Mouse (Mus musculus): ENCODE data around the gene Lrig1. TPM values are rescaled to one million over a fixed set of nuclear protein-coding genes. Genes with fewer than 3 reads are reported as not detected.

The Lrig1 gene
- polyA plus RNA-seq, 1 experiment: 11.2 TPM

- Histone ChIP-seq H3K27me3 (ENCODE audit: control insufficient read depth, insufficient read depth, insufficient read length) (no peaks in the 10 kb centered on the region), H3K4me3 (ENCODE audit: insufficient read depth, poor library complexity, severe bottlenecking) (no peak overlapping the region), H3ac (ENCODE audit: control insufficient read depth, insufficient read length, low read depth) (no peak overlapping the region), H3K79me2 (ENCODE audit: control insufficient read depth, insufficient read depth) (no peaks in the 10 kb centered on the region), H3K36me3 (ENCODE audit: control insufficient read depth, insufficient read depth) (no peaks in the 10 kb centered on the region), H3K79me3 (ENCODE audit: low read depth) (no peaks in the 10 kb centered on the region)
- TF ChIP-seq CTCF (IDR thresholded peaks at IDR 0.05; ENCODE audit: control insufficient read depth, insufficient read depth, insufficient read length) (no peak), USF1 (IDR thresholded peaks at IDR 0.05; ENCODE audit: low read depth) (no peak), CEBPB (IDR thresholded peaks at IDR 0.05; ENCODE audit: low read depth) (no peak), MAX (IDR thresholded peaks at IDR 0.05) (no peak), FOSL1 (IDR thresholded peaks at IDR 0.05; ENCODE audit: insufficient read depth, low read length, poor library complexity, severe bottlenecking) (no peak), MYOD1 (IDR thresholded peaks at IDR 0.05; ENCODE audit: control insufficient read depth, insufficient read length, low read depth) (no peak), MYOG (IDR thresholded peaks at IDR 0.05; ENCODE audit: control insufficient read depth, extremely low read depth, insufficient read length) (no peak)
Measured at GRCm38 (mm10) chr6:94707254-94707653, 7.3 kb upstream of the Lrig1 start.

- Histone ChIP-seq H3K79me3 (ENCODE audit: low read depth) (no peaks in the 10 kb centered on the region), H3K27me3 (ENCODE audit: control insufficient read depth, insufficient read depth, insufficient read length) (no peaks in the 10 kb centered on the region), H3K4me3 (ENCODE audit: insufficient read depth, poor library complexity, severe bottlenecking) (no peak overlapping the region), H3K36me3 (ENCODE audit: control insufficient read depth, insufficient read depth) (no peaks in the 10 kb centered on the region), H3K79me2 (ENCODE audit: control insufficient read depth, insufficient read depth) (no peaks in the 10 kb centered on the region), H3ac (ENCODE audit: control insufficient read depth, insufficient read length, low read depth) (no peak overlapping the region)
- peak; percentile 39 for TF ChIP-seq FOSL1 (IDR thresholded peaks at IDR 0.05; ENCODE audit: insufficient read depth, low read length, poor library complexity, severe bottlenecking)
- TF ChIP-seq MAX (IDR thresholded peaks at IDR 0.05): no peak
- no peak for TF ChIP-seq MYOG (IDR thresholded peaks at IDR 0.05; ENCODE audit: control insufficient read depth, extremely low read depth, insufficient read length)
- TF ChIP-seq CEBPB (IDR thresholded peaks at IDR 0.05; ENCODE audit: low read depth): peak; percentile 71
- no peak for TF ChIP-seq CTCF (IDR thresholded peaks at IDR 0.05; ENCODE audit: control insufficient read depth, insufficient read depth, insufficient read length)
Measured at GRCm38 (mm10) chr6:94705931-94706330, 6.0 kb upstream of the Lrig1 start.

- H3ac ChIP-seq (ENCODE audit: control insufficient read depth, insufficient read length, low read depth): no peak overlapping the region
Measured at GRCm38 (mm10) chr6:94702993-94703392, 3.0 kb upstream of the Lrig1 start.

GRCm38 (mm10) chr6:94701071-94701470 is 1.1 kb upstream of the Lrig1 start:
- H3K36me3 ChIP-seq (ENCODE audit: control insufficient read depth, insufficient read depth): no peaks in the 10 kb centered on the region
- no peaks in the 10 kb centered on the region for H3K27me3 ChIP-seq (ENCODE audit: control insufficient read depth, insufficient read depth, insufficient read length)
- peaks cover 31% of the 10 kb centered on the region for H3K79me2 ChIP-seq (ENCODE audit: control insufficient read depth, insufficient read depth)
- TF ChIP-seq USF1 (IDR thresholded peaks at IDR 0.05; ENCODE audit: low read depth): no peak
- no peak for TF ChIP-seq CEBPB (IDR thresholded peaks at IDR 0.05; ENCODE audit: low read depth)
- no peak for TF ChIP-seq CTCF (IDR thresholded peaks at IDR 0.05; ENCODE audit: control insufficient read depth, insufficient read depth, insufficient read length)
- no peak for TF ChIP-seq MAX (IDR thresholded peaks at IDR 0.05)
- no peak for TF ChIP-seq MYOD1 (IDR thresholded peaks at IDR 0.05; ENCODE audit: control insufficient read depth, insufficient read length, low read depth)
- peak overlapping the region; percentile 16 for H3K4me3 ChIP-seq (ENCODE audit: insufficient read depth, poor library complexity, severe bottlenecking)
- H3K79me3 ChIP-seq (ENCODE audit: low read depth): peaks cover 4% of the 10 kb centered on the region
- no peak overlapping the region for H3ac ChIP-seq (ENCODE audit: control insufficient read depth, insufficient read length, low read depth)

More at GRCm38 (mm10) chr6:94702993-94703392, 3.0 kb upstream of the Lrig1 start:
- Histone ChIP-seq H3K4me3 (ENCODE audit: insufficient read depth, poor library complexity, severe bottlenecking) (no peak overlapping the region), H3K27me3 (ENCODE audit: control insufficient read depth, insufficient read depth, insufficient read length) (no peaks in the 10 kb centered on the region), H3K79me2 (ENCODE audit: control insufficient read depth, insufficient read depth) (peaks cover 16% of the 10 kb centered on the region), H3K79me3 (ENCODE audit: low read depth) (peaks cover 3% of the 10 kb centered on the region), H3K36me3 (ENCODE audit: control insufficient read depth, insufficient read depth) (no peaks in the 10 kb centered on the region)
- TF ChIP-seq CEBPB (IDR thresholded peaks at IDR 0.05; ENCODE audit: low read depth): no peak
- no peak for TF ChIP-seq USF1 (IDR thresholded peaks at IDR 0.05; ENCODE audit: low read depth)
- no peak for TF ChIP-seq MYOG (IDR thresholded peaks at IDR 0.05; ENCODE audit: control insufficient read depth, extremely low read depth, insufficient read length)
- no peak for TF ChIP-seq CTCF (IDR thresholded peaks at IDR 0.05; ENCODE audit: control insufficient read depth, insufficient read depth, insufficient read length)
- no peak for TF ChIP-seq MYOD1 (IDR thresholded peaks at IDR 0.05; ENCODE audit: control insufficient read depth, insufficient read length, low read depth)
- TF ChIP-seq FOSL1 (IDR thresholded peaks at IDR 0.05; ENCODE audit: insufficient read depth, low read length, poor library complexity, severe bottlenecking): no peak

- Histone ChIP-seq H3ac (ENCODE audit: control insufficient read depth, insufficient read length, low read depth) (no peak overlapping the region), H3K27me3 (ENCODE audit: control insufficient read depth, insufficient read depth, insufficient read length) (no peaks in the 10 kb centered on the region), H3K79me2 (ENCODE audit: control insufficient read depth, insufficient read depth) (peaks cover 36% of the 10 kb centered on the region), H3K36me3 (ENCODE audit: control insufficient read depth, insufficient read depth) (no peaks in the 10 kb centered on the region), H3K79me3 (ENCODE audit: low read depth) (peaks cover 6% of the 10 kb centered on the region), H3K4me3 (ENCODE audit: insufficient read depth, poor library complexity, severe bottlenecking) (peak overlapping the region; percentile 16)
- no peak for TF ChIP-seq USF1 (IDR thresholded peaks at IDR 0.05; ENCODE audit: low read depth)
- TF ChIP-seq CEBPB (IDR thresholded peaks at IDR 0.05; ENCODE audit: low read depth): no peak
- no peak for TF ChIP-seq CTCF (IDR thresholded peaks at IDR 0.05; ENCODE audit: control insufficient read depth, insufficient read depth, insufficient read length)
- no peak for TF ChIP-seq FOSL1 (IDR thresholded peaks at IDR 0.05; ENCODE audit: insufficient read depth, low read length, poor library complexity, severe bottlenecking)
- no peak for TF ChIP-seq MYOG (IDR thresholded peaks at IDR 0.05; ENCODE audit: control insufficient read depth, extremely low read depth, insufficient read length)
- no peak for TF ChIP-seq MYOD1 (IDR thresholded peaks at IDR 0.05; ENCODE audit: control insufficient read depth, insufficient read length, low read depth)
Measured at GRCm38 (mm10) chr6:94700612-94701011, 654 bp upstream of the Lrig1 start.
